Mouse (Mus musculus): ENCODE data around the gene Mta1.

The Mta1 gene

DNA sequence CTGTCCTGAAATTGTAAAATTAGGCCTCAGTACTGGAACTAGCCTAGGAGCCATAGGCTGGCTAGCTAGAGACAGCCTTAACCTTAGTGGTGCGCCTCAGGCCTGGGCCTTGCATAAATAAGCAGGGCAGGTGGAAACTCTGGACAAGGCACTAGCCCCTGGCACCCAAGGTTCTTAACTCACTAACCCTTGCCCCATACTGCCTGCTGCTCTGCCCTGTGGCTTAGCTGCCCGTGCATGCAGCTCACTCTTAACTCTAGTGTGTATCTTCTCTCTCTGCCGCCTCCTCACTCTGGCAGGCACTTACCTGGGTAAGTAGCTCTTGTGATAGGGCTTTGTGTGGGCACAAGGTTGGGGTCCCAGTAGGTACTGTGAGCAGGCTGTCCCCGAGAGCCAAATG lies 36.4 kb downstream of the Mta1 start:
- no peak for DNase-seq (ENCODE audit: low spot score)

DNA sequence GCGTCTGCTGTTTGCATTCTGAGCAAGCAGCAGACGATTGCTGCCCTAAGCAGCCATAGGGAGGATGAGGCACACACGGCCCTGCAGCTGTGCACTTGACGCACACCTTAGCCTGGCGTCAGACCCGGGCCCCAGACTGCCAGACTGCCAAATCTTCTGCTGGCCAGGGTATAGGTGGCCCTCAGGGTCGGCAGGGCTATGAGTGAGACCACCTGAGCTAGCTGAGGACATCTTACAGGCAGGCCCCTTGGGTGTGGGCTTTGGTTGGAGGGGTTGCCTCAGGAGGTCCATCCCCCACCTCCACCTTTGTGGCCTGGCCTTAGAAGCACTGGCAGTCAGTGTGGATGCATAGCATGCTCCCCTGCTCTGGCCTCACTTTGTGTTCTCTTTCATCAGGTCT lies 37.3 kb downstream of the Mta1 start:
- no peak for DNase-seq (ENCODE audit: low spot score)

DNA sequence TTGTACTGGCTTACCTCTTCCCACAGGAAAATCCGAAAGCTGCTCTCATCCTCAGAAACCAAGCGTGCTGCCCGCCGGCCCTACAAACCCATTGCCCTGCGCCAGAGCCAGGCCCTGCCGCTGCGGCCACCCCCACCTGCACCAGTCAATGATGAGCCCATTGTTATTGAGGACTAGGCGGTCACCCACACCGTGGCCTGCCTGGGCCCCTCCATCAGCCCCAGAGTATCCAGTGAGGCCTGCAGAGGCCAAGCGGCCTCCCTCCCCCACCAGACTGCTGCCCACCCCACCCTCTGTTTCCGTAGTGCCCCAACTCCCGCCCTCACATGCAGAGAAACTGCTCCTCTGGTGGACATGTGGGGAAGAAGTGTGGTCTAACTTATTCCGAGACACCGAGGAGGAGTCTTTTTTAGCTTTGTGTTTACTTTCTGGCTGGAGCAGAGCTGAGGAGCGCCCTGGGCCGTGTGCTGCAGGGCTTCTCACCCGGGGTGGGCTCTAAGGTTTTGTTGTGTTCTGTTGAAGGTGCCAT lies 38.5 kb downstream of the Mta1 start:
- DNase-seq (ENCODE audit: low spot score), result no peak

DNA sequence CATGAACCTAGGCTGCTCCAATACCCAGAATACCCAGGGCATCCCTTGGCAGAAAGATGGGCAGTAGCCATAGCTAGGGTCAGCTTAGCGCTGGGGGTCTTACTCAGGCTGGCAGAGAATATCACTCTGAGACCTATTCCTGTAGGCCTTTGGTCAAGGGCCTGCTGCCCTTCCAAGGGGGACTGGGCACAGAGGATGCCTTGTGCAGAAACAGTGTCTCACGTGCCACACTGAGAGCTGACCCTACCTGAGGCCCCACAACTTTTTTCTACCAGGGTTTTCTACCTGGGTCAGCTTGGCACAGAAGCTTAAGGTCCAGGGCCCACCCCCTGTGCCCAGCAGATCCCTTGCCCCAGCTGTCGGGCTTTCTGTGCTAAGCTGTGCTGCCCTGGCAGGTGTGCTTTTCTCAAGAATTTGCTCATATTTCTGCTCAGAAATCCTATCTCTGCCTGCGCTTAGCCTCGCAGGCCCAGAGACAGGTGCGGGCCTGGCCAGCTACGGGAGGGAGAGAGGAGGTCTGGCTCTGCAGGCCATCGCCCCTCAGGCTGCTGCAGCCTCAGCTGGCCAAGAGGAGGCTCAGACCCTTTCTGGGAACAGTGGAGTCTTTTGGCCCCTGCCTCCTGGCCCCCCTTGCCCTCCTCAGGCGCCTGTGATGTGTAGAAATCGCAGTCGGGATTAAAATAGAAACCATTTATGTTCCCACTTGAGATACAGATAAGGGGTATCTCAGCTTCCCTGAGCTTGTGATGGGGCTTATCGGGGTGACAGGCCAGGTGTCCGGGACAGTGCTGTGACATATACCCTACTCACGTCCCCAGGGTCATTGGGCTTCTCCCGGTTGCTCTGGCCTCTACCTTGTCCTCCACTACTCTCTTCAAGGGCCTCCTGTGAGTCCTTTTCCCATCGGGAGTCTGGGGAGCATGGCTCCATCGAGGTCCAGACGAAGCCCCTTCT lies 39.5 kb downstream of the Mta1 start:
- no peak for DNase-seq (ENCODE audit: low spot score)

DNA sequence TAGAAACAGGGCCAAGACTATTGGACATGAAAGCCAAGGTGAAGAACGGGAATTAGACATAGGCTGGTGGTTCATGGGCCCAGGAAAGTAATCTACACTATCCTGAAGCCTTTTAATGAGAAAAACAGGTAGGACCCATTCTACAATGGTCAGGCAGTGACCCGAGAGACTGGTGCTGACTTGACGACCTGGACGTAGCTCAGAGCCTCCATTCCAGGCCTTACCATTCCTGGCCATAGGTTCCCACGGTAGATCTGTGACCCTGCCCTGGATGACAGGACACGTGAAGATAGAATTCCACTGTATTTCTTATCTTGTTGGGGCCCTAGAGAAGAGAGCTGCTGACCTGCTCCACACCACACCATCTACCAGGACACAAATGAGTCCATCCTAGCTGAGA lies 40.2 kb downstream of the Mta1 start:
- DNase-seq (ENCODE audit: low spot score), result no peak

DNA sequence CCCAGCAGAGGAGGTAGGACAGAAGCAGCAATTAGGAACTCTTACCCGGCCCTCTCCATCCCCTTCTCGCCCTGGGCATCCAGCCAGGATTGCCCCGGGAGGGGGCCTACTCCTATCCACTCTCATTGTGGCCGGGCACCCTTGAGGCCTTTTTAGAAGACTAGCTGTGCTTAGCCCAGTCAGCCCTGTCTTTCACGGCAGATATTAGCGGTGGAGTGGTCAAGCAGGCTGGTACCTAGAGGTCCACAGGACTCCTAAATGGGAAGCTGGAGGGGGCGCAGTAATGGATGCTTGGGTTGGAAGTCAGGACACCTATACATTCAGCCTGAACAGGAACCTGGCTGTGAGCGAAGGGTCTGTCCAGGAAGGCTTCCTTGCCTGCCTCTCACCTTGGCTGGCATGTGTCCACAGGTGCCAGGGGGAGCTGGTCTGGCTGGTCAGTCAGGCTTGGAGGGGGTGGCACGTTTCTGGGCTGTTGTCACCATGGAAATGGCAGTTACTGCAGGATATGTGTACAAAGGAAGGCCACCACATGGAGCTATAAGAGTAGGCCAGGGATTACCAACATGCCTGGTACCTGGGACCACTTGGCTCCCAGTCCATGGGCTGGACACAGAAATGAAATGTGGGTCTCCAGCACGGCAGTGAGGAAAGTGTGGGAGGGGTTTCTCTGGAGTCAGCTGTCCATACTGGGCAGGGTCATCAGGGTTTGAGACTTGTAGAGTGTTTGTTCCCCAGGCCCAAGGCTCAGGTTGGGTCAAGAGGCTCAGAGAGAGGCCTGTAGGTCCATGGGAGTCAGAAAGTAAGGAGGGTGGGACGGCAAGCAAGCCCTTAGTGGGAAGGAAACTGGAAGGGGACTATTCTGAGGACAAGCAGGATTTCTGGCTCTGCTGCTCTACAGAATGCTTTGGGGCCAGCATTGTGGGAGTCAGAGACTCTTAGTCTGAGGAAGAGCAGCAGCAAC lies 41.1 kb downstream of the Mta1 start:
- DNase-seq (ENCODE audit: low spot score), result no peak

DNA sequence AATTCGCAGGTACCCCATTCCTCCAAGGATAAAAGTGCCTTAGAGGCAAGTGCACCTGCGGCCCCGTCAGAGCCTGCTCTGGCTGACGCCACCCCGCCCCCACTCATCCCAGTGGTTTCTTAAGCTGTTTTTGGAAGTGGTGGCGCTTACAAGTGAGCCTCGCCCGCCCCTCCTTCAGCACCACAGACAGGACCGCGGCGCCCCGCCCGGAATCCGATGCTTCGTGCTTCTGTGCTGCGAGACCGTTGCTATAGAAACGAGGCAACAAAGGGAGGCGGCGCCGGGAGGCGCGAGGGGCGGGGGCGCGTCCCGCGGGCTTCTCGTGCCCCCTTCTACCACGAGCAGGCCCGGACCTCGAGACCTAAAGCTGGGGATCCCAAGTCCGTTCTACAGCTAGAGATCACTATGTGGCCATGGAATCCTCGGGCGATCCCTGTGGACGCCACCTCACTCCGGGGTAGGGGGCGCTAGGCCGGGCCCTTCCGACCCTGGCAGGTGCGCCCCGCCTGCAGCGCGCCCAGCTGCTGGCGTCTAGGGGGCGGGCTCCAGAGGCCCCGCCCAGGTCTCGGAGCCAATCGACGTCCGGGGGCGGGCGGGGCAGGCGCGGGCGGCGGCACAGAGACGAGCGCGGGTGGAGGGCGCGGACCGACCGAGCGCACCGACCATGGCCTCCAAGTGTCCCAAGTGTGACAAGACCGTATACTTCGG lies 42.0 kb downstream of the Mta1 start, which contains the start of gene Crip2:
TSS of gene Crip2 (plus strand) at position 329 of the 708 bp plus-strand sequence.
- peak; percentile 93 for DNase-seq (ENCODE audit: low spot score)

DNA sequence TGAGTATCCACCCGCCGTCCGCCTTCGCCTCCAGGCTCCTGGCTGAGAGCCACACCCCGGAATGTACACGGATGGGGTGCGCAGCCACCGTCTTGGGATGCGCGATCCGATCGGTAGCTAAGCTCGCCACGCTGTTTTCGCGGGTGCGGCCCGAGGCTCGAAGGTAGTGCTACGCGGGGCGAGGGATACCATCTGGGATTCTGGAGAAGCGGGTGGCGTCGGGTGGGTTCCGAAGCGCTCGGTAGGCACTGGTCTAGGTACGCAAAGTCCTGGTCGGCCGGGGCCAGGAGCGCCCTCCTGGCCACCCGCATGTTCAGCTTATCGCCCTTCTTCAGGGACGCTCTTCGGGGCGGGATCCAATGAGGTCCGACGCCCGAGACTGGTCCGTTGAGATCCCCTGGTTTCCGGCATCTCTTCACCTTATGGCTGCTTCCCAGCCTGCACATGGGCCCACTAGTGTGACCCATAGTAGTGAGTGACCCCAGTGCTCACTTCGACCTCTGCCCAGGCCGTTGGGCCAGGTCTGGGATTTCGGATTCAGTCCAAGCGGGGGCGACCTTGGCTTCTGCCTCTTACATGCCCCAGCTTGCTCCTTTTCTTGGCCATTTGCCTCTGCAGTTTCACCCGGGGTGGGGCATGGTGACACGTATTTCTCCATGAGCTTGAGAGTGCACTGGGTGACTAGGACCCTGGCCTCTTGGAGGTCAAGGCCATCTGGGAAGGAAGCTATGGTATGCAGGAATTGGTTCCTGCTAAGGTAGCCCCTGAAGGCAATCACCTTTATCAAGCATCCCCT lies 42.7 kb downstream of the Mta1 start:
- DNase-seq (ENCODE audit: low spot score), result no peak

DNA sequence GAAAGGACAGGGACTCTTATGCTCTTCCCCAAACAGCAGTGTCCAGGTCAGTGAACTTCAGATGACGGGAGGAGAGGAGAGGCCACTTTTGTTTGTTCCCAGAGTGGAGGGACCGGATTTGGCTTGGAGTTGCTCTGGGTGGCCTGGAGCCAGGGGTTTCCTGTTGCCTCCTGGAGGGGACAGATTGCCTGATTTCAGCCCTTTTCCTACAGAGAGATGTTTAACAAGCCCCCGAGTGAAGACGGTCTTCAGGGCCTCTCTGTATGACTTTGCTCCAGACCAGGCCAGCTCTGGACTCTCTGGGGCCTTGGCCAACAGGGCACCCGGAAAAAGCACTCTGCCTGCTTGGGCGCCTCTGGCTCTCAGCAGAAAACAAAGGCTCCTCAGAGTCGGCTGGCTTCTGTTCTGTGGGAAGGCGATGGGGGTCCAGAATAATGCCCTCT lies 43.5 kb downstream of the Mta1 start:
- DNase-seq (ENCODE audit: low spot score), result no peak

DNA sequence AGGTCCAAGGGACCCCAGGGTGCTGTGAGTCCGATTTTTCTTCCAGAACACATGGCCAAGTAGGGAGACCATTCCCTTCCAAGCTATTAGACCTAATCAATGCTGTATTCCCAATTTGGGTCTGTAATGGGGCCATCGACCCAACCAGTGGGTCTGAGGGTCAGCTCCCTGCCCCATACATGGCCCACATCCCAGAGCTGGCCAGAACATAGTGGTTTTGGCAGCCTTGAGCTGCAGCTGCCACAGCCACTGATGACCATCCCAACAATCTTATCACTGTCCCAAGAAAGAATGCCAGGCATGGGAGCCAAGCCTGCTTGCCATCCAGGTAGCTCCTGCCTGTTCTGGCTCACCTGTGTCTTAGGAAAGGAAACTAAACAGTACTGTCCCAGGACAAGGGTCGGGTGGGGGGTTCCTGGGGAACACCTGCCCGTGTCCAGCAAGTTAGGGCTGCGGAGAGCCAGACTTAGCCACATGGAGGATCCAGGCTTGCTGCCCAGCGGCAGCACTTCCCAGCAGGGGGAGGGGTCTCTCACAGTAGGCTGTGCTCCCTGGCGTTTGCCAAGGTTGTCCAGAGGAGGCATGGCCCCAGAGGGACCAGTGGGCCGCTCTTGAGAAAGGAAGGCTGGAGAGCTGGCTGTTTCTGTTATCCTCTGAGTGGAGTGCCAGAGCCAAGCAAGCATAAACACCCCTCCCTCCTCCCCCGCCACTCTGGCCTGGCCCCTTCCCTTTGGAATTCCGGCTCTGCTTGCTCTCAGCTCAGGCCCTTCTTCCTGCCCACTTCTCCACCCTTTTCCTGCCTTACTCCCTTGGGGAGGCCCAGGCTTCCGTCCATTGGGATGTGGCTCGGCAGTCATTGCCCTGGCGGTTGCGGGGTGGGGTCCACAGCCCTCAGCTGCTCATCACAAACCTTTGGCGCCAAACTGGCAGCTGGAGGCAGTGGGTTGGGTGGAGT lies 44.2 kb downstream of the Mta1 start:
- DNase-seq (ENCODE audit: low spot score), result no peak

DNA sequence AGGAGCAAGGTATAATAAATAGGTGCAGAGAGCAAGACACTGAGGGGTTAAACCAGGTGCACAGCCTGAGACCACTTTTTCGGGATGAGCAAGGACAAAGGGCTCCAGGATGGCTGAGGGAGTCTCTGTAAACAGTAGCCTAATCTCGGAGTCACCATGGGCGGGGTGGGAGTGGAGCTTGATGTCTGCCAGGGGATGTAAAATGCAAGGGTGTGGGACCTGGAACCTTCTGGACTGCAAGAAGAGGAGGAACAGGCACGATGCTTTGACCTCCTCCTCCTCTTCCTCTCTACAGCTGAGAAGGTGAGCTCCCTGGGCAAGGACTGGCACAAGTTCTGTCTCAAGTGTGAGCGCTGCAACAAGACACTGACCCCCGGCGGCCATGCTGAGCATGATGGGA lies 45.1 kb downstream of the Mta1 start:
- no peak for DNase-seq (ENCODE audit: low spot score)

DNA sequence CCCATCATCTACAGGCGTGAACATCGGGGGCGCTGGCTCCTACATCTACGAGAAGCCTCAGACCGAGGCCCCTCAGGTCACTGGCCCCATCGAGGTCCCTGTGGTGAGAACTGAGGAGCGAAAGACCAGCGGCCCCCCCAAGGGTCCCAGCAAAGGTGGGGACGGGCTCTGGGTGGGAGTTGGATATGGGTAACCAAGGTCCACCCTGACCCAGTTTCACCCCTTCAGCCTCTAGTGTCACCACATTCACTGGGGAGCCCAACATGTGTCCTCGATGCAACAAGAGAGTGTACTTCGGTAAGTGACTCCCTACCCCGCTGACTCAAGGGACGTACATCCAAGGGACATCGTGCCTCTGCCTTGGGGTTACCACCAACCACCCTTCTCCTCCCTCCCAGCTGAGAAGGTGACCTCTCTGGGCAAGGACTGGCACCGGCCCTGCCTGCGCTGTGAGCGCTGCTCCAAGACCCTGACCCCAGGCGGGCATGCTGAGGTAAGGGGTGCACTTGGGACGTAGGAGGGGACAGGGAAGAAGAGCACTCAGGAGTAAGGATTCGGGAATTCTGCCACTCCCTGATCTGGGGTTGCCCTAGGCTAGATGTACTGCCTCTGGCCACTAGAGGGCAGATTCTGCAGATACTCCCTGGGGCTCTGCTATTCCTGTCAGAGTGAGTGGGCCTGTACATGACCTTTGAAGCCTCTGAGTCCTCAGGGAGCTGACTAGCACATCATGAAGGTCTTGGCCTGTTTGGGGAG lies 46.1 kb downstream of the Mta1 start:
- DNase-seq (ENCODE audit: low spot score), result no peak

DNA sequence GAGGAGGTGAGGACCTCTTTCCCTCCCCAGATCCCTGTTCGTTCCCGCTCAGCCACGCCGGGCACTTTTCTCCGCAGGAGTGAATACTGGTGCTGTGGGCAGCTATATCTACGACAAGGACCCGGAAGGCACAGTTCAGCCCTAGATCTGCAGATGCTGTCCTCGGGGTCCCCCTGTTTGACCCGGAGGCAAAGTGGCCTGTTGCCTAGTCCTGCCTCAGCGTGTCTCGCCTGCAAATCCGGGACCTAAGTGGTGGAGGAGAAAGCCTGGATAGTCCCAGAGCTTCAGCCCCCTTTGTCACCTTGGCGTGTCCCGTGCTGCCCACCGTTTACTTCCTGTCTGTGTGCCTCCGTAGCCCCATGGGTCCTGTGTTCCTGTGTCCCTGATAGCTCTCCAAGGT lies 46.8 kb downstream of the Mta1 start:
- DNase-seq (ENCODE audit: low spot score), result no peak

DNA sequence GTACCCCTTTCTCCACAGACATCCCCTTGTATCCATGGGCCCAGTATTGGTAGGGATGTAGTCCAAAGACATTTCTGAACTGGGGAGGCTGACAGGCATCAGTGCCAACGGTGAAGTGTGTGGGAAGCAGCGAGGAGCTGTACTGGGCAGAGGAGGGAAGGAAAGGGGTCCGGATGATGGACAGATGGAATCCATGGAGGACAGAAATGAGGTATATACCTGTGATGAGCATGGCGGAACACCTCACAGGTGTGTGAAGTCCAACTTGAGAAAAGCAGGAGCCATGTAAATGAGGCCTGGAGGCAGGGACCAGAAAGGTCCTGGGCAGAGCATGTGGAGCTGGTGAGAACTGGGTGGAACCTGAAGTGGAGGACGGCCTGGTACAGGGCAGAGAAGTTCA lies 47.5 kb downstream of the Mta1 start:
- no peak for DNase-seq (ENCODE audit: low spot score)

DNA sequence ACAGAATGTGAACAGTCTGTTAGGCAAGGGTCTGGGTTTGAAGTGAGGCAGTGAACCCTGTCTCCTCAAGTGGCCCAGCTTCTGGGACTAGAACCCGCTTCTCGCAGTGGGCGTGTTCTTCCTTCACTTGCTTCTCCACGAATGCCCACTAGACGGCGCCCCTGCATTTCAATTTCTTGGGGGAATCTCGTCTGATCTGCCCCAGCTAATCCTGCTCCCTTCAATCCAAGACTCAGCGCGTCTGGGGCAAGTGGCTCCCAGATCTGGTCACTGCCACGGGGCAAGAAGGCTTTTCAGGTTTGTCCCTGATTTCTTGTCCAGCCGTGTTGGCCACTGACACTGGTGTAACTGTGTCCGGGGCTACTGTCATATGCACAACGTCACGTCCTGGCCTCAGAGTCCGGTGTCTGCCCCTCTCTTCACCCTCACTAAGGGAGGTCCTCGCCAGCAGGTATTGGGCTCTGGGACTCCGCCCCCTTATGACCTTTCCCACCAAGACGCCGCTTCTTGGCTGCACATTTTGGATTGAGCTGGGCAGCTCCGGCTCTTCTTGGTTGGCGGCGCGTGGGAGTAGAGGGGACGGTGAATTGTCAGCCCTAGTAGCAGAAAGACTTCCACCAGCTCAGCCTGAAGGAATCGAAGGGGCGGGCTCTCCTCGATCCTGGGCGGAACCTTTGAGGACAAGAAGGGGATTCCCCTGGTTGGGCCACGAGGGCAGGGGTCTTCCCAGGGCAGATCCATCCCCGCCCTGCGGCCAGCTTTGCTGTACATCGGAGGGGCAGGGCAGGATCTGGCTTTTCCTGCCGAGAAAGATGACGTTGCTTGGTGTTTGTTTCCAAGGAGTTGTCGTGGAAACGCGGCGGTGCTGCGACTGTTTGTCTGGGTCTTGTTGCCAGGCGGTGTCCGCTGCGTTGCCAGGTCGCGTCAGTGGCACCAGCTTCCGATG lies 48.3 kb downstream of the Mta1 start, which contains the start of gene Crip1:
TSS of gene Crip1 (plus strand) at position 205 of the 946 bp plus-strand sequence.
- no peak for DNase-seq (ENCODE audit: low spot score)

DNA sequence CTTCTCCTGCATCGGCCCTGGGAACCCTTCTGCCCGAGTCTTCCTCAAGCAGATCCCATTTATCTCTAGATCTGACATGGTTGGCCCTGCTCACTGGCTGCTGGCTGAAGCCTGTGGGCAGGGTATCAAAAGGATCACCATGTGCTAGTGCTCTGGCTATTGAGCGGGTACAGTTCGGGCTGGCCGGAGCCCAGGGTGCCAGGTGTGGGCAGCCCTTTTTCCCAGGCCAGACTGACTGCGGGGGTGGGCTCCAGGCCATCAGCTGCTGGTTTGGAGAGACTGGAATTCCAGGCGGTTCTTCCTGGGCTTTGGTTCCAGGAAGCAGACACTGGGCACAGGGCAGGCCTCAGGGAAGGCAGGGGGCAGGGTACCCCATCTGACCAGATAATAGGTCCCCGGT lies 49.4 kb downstream of the Mta1 start:
- DNase-seq (ENCODE audit: low spot score), result no peak

DNA sequence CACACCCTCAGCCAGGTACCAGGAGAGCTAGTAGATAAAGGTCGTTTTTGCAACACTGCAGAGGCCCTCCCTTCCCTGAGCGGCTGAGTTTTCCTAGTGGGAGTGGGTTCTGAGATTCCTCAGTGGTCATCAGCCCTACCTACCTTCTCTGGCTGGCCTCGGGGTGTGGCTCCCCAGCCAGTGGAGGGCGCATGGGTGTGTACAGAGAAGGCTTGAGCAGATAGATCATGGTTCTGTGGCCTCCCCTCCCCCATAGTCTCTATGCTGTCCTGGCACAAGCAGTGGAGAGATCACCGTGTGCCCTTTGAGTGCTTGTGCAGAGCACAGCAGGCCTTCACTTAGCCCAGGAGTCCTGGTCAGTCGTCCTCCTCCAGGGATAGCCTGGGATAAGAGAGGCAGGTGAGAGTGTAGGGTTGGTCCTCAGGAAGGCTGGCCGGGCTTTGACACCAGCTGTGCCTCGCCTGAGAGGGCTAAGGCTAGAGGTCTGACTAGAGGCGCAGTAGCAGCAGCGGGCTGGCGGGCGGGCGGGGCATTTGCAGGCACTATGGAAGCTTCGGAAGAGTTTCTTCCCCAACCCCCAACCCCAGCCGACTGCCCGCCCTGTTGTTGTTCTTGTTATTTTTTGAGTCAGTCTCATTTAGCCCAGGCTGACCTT lies 50.4 kb downstream of the Mta1 start:
- DNase-seq (ENCODE audit: low spot score), result no peak
